Mouse (Mus musculus): ENCODE data around the gene Lcn4.

Gene Lcn4

GRCm38 (mm10) chr2:26634629-26635488 is 36.2 kb downstream of the Lcn4 start:
- DNase-seq (ENCODE audit: low spot score), result no peak

GRCm38 (mm10) chr2:26633953-26634530 is 37.0 kb downstream of the Lcn4 start:
- DNase-seq (ENCODE audit: low spot score), result no peak

- DNase-seq (ENCODE audit: low spot score), result no peak
These were observed 38.3 kb downstream of the Lcn4 start for GRCm38 (mm10) chr2:26632541-26633395.

- no peak for DNase-seq (ENCODE audit: low spot score)
These were observed 42.2 kb downstream of the Lcn4 start for GRCm38 (mm10) chr2:26628792-26629437.

GRCm38 (mm10) chr2:26627921-26628739 is 43.0 kb downstream of the Lcn4 start, which contains the start of gene Fam69b:
TSS of gene Fam69b (plus strand) at chr2:26628457.
- DNase-seq (ENCODE audit: low spot score), result peak; percentile 88

- no peak for DNase-seq (ENCODE audit: low spot score)
These were observed 45.0 kb downstream of the Lcn4 start for GRCm38 (mm10) chr2:26626081-26626480.

GRCm38 (mm10) chr2:26625419-26625818 is 45.7 kb downstream of the Lcn4 start:
- DNase-seq (ENCODE audit: low spot score), result no peak

GRCm38 (mm10) chr2:26622984-26623383 is 48.1 kb downstream of the Lcn4 start:
- no peak for DNase-seq (ENCODE audit: low spot score)

GRCm38 (mm10) chr2:26621246-26621645 is 49.8 kb downstream of the Lcn4 start:
- DNase-seq (ENCODE audit: low spot score), result no peak

- DNase-seq (ENCODE audit: low spot score), result no peak
These were observed 53.2 kb downstream of the Lcn4 start for GRCm38 (mm10) chr2:26617928-26618327.
